Mouse (Mus musculus) MEL (cell line): ENCODE data around the gene Cntn6.

Experiments used
- CHD2 ChIP-seq: IDR thresholded peaks from 2 replicates; pipeline ENCODE4 v1.6.1; 2011; ENCODE audit warnings: low read length, improper control_type of control experiment
- CTCF ChIP-seq, 3 experiments: IDR thresholded peaks in 2 of 3; conservative IDR thresholded peaks in 1 of 3; 2 replicates each; pipeline ENCODE4 v1.5.1; 2011 to 2012; ENCODE audit warnings: low read length in 3 of 3, low read depth in 2 of 3, mild to moderate bottlenecking in 2 of 3, improper control_type of control experiment in 1 of 3, inconsistent platforms in 1 of 3, mixed read lengths in 1 of 3, moderate library complexity in 1 of 3; ENCODE audit not compliant: control insufficient read depth in 1 of 3, insufficient read depth in 1 of 3, poor library complexity in 1 of 3, severe bottlenecking in 1 of 3
- ELF1 ChIP-seq: IDR thresholded peaks from 2 replicates; pipeline ENCODE4 v1.6.1; 2014; ENCODE audit warnings: low read depth, mild to moderate bottlenecking, inconsistent platforms, low read length, improper control_type of control experiment, moderate library complexity
- EP300 ChIP-seq, 2 experiments: IDR thresholded peaks; 2 replicates each; pipeline ENCODE4 v1.6.1; 2011; ENCODE audit warnings: improper control_type of control experiment in 2 of 2, low read length in 2 of 2, low read depth in 1 of 2, mild to moderate bottlenecking in 1 of 2
- GATA1 ChIP-seq: IDR thresholded peaks from 2 replicates; pipeline ENCODE4 v1.6.1; 2011; ENCODE audit warnings: low read depth, low read length, improper control_type of control experiment
- HCFC1 ChIP-seq: IDR thresholded peaks from 2 replicates; pipeline ENCODE4 v1.6.1; 2012; ENCODE audit warnings: low read depth, mild to moderate bottlenecking, inconsistent platforms, low read length, improper control_type of control experiment, moderate library complexity
- MAX ChIP-seq: IDR thresholded peaks from 2 replicates; pipeline ENCODE4 v1.6.1; 2011; ENCODE audit warnings: low read length, improper control_type of control experiment
- MYB ChIP-seq: IDR thresholded peaks from 2 replicates; pipeline ENCODE4 v1.6.1; 2011; ENCODE audit warnings: mild to moderate bottlenecking, low read depth, low read length, improper control_type of control experiment
- MYC ChIP-seq: IDR thresholded peaks from 2 replicates; pipeline ENCODE4 v1.6.1; 2011; ENCODE audit warnings: low read depth, mild to moderate bottlenecking, low read length, improper control_type of control experiment, moderate library complexity
- POLR2A ChIP-seq, 2 experiments: IDR thresholded peaks; 2 replicates each; pipeline ENCODE4 v1.6.1; 2011 to 2012; ENCODE audit warnings: low read length in 2 of 2, mild to moderate bottlenecking in 2 of 2, control low read depth in 1 of 2, improper control_type of control experiment in 1 of 2, low read depth in 1 of 2, moderate library complexity in 1 of 2; ENCODE audit not compliant: control insufficient read depth in 1 of 2, insufficient read depth in 1 of 2, poor library complexity in 1 of 2
- RAD21 ChIP-seq: IDR thresholded peaks from 2 replicates; pipeline ENCODE4 v1.6.1; 2011; ENCODE audit warnings: mild to moderate bottlenecking, low read depth, low read length, improper control_type of control experiment
- USF1 ChIP-seq: IDR thresholded peaks from 2 replicates; pipeline ENCODE4 v1.6.1; 2014; ENCODE audit warnings: low read depth, mild to moderate bottlenecking, inconsistent platforms, low read length, improper control_type of control experiment, moderate library complexity

DNA sequence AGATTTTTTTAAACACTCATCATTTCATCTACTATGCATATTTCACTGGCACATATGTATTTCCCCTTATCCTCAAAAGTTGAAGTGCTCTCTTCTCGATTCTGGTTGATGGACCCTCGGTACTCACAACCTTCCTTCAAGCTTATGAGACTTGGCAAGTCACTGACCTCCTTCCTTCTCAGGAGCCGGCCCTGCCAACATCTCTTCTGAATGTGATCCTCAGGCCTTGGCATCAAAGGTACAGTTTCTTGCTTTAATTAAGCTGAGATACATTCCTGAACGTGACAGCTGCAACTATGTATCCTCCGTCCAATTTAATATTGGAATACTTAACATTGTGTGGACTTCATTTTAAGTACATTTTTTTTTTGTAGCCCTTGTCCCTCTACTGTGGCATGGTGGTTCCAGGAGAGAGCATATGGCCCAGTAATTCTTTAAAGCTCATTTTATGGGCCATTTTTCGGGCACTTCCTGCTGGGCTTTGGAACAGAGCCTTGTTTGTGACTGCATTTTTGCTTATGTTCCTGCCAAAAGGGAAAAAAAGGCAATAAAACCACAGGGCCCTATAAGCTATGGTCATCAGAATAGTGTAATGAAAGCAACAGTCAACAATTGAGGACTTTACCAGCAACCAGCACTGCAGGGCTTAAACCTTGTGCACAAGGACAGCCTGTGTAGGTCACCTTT lies 196.0 kb downstream of the Cntn6 start:
- TF ChIP-seq CTCF (IDR thresholded peaks at IDR 0.05 in 2 of 3, conservative IDR thresholded peaks at IDR 0.05 in 1 of 3; ENCODE audit: control insufficient read depth in 1 of 3, insufficient read depth in 1 of 3, low read depth in 2 of 3, low read length in 3 of 3, poor library complexity in 1 of 3, severe bottlenecking in 1 of 3) = no peak
- no peak for TF ChIP-seq MAX
- TF ChIP-seq MYB = no peak
- no peak for TF ChIP-seq EP300 (IDR thresholded peaks at IDR 0.05; ENCODE audit: low read depth in 1 of 2, low read length in 2 of 2)
- no peak for TF ChIP-seq GATA1
- no peak for TF ChIP-seq USF1
- no peak for TF ChIP-seq MYC
- TF ChIP-seq ELF1 = no peak
- no peak for TF ChIP-seq POLR2A (IDR thresholded peaks at IDR 0.05; ENCODE audit: control insufficient read depth in 1 of 2, insufficient read depth in 1 of 2, low read depth in 1 of 2, low read length in 2 of 2, poor library complexity in 1 of 2)
- TF ChIP-seq RAD21 = no peak
- no peak for TF ChIP-seq HCFC1
- no peak for TF ChIP-seq CHD2
